Mouse (Mus musculus) leukemia stem cell, adult 10-12 weeks (primary cell): ENCODE data around the gene Rd3l. TPM values are rescaled to one million over a fixed set of nuclear protein-coding genes. Genes with fewer than 3 reads are reported as not detected.

Experiments used
- polyA plus RNA-seq: library from polyadenylated mRNA; stranded (reverse); fragments of >175 nt; gene quantifications from 2 replicates; pipeline ENCODE4 v1.2.3, GENCODE M21; 2012; ENCODE audit warnings: low replicate concordance

Gene Rd3l
- not detected in 2 replicates for polyA plus RNA-seq

GRCm38 (mm10) chr12:111980887-111981367 lies at the start of gene Rd3l:
Gene Rd3l, minus strand, starts transcription at chr12:111981317.

GRCm38 (mm10) chr12:111971231-111971686 lies 9.9 kb downstream of the Rd3l start, which contains the start of gene Tdrd9:
Gene Tdrd9, plus strand, starts transcription at chr12:111971559.

GRCm38 (mm10) chr12:111966683-111967173 lies 14.4 kb downstream of the Rd3l start, which contains the start of gene Atp5mpl:
Gene Atp5mpl, minus strand, starts transcription at chr12:111966977.

Other genes with a start within 250 kb of the Rd3l start
- 35.1 and 44.2 TPM in 2 replicates for gene Klc1, start 222.5 kb downstream of the Rd3l start, polyA plus RNA-seq
- 2.6 and 13.1 TPM in 2 replicates for gene Xrcc3, start 167.4 kb downstream of the Rd3l start, polyA plus RNA-seq
- 5.0 and 5.1 TPM in 2 replicates for gene Zfyve21, start 167.1 kb downstream of the Rd3l start, polyA plus RNA-seq
- 8.9 and 12.6 TPM in 2 replicates for gene Ppp1r13b, start 73.2 kb downstream of the Rd3l start, polyA plus RNA-seq
- gene Atp5mpl, start 14.3 kb downstream of the Rd3l start, polyA plus RNA-seq: 9.4 and 13.0 TPM in 2 replicates
- not detected in 2 replicates for gene Tdrd9, start 9.8 kb downstream of the Rd3l start, polyA plus RNA-seq
- gene Aspg, start 125.4 kb upstream of the Rd3l start, polyA plus RNA-seq: not detected in 2 replicates
- gene Kif26a, start 164.9 kb upstream of the Rd3l start, polyA plus RNA-seq: 0.54 and 0.64 TPM in 2 replicates